Mouse (Mus musculus): ENCODE data around the gene Psmd12.

GRCm38 (mm10) chr11:107449169-107449910 lies 29.9 kb upstream of the Psmd12 start:
- TF ChIP-seq CTCF (IDR thresholded peaks at IDR 0.05; ENCODE audit: low read depth) (0 out of 2 replicates have a peak, but pooled peaks have one; percentile 3), EP300 (IDR thresholded peaks at IDR 0.05; ENCODE audit: low read depth) (peak; percentile 30; the same call in 1 of the 2 replicates)
